Mouse (Mus musculus) embryonic facial prominence, embryonic 14.5 days (tissue): ENCODE data around the gene Sertad1. TPM values are rescaled to one million over a fixed set of nuclear protein-coding genes. Genes with fewer than 3 reads are reported as not detected.
"Not testable (repeated sequence)": the region's sequence is repeated elsewhere in the genome, so short reads cannot be mapped to it uniquely, and the experiment has no call there.

Experiments used
- ATAC-seq: fragments of 200-750 bp; cut with Nextera tagmentation; 2 replicates; pipeline ENCODE4 v1.8.0; 2017; ENCODE audit warnings: low read depth, moderate number of reproducible peaks, moderate TSS enrichment
- DNase-seq: peaks from one replicate; pipeline ENCODE4 v3.0.0-alpha.2; 2015; ENCODE audit warnings: low spot score
- H3K27ac ChIP-seq: fragments of 300-500 bp; sonication (generic); replicated peaks from 2 replicates; pipeline ENCODE4 v1.5.1; 2014; ENCODE audit warnings: low read depth, mild to moderate bottlenecking, low read length, moderate library complexity
- H3K27me3 ChIP-seq: fragments of 300-500 bp; sonication (generic); replicated peaks from 2 replicates; pipeline ENCODE4 v1.6.1; 2014; ENCODE audit warnings: low read length; ENCODE audit not compliant: control insufficient read depth, insufficient read depth
- H3K36me3 ChIP-seq: fragments of 300-500 bp; sonication (generic); 2 replicates; pipeline ENCODE4 v1.6.1; 2014; ENCODE audit warnings: low read length, mixed read lengths; ENCODE audit not compliant: control insufficient read depth, insufficient read depth
- H3K4me1 ChIP-seq: fragments of 300-500 bp; sonication (generic); 2 replicates; pipeline ENCODE4 v1.6.1; 2014; ENCODE audit warnings: antibody characterized with exemption, low read length; ENCODE audit not compliant: control insufficient read depth, insufficient read depth
- H3K4me2 ChIP-seq: fragments of 300-500 bp; sonication (generic); 2 replicates; pipeline ENCODE4 v1.6.1; 2014; ENCODE audit warnings: low read depth, mild to moderate bottlenecking, low read length, moderate library complexity, mixed read lengths
- H3K4me3 ChIP-seq: fragments of 300-500 bp; sonication (generic); 2 replicates; pipeline ENCODE4 v1.5.1; 2014; ENCODE audit warnings: low read depth, mild to moderate bottlenecking, low read length
- H3K9ac ChIP-seq: fragments of 300-500 bp; sonication (generic); 2 replicates; pipeline ENCODE4 v1.6.1; 2014; ENCODE audit warnings: low read depth, mild to moderate bottlenecking, low read length, moderate library complexity, mixed read lengths
- H3K9me3 ChIP-seq: fragments of 300-500 bp; sonication (generic); 2 replicates; pipeline ENCODE4 v1.6.1; 2016; ENCODE audit warnings: low read length; ENCODE audit not compliant: control insufficient read depth
- WGBS: fragments of 180-500 bp; shearing (Covaris S2); extraction: QIAGEN DNeasy Blood & Tissue Kit; methylation state at CpG from one replicate; pipeline ENCODE4 v1.1.7; 2014; 5-methylcytosine and 5-hydroxymethylcytosine counted together
- polyA plus RNA-seq: library from polyadenylated mRNA; unstranded; fragments of >200 nt; fragmentation: Nextera tagmentation; extraction: Ambion mirVana; gene quantifications from 2 replicates; pipeline ENCODE4 v1.2.1, GENCODE M21; 2014

The Sertad1 gene
- polyA plus RNA-seq, 1 experiment from 2014 or later = 34.7 TPM

GRCm38 (mm10) chr7:27489270-27489869 is 2.7 kb downstream of the Sertad1 start:
- H3K4me2 ChIP-seq = 0 out of 2 replicates have a peak overlapping the region, but pooled peaks have one; percentile 62
- peaks cover 18% of the 10 kb centered on the region for H3K4me1 ChIP-seq

GRCm38 (mm10) chr7:27490227-27490542 is 3.5 kb downstream of the Sertad1 start:
- no peaks in the 10 kb centered on the region for H3K9me3 ChIP-seq
- peaks cover 18% of the 10 kb centered on the region for H3K4me1 ChIP-seq
- WGBS = 26% methylated on average over 4 of the region's 4 CpGs
- peak overlapping the region; percentile 62 for H3K4me2 ChIP-seq
- H3K27ac ChIP-seq = peak overlapping the region; percentile 93
- peak overlapping the region; percentile 62 for H3K9ac ChIP-seq
- H3K36me3 ChIP-seq = peaks cover 11% of the 10 kb centered on the region
- ATAC-seq (no peak), DNase-seq (no peak)
- H3K4me3 ChIP-seq = peak overlapping the region; percentile 37
- H3K27me3 ChIP-seq = no peaks in the 10 kb centered on the region

More at GRCm38 (mm10) chr7:27489270-27489869, 2.7 kb downstream of the Sertad1 start:
- Histone ChIP-seq H3K9me3 (no peaks in the 10 kb centered on the region), H3K27me3 (no peaks in the 10 kb centered on the region), H3K4me3 (no peak overlapping the region), H3K9ac (no peak overlapping the region), H3K27ac (peak overlapping the region; percentile 93), H3K36me3 (peaks cover 11% of the 10 kb centered on the region)
- WGBS = 93% methylated on average over 22 of the region's 25 CpGs
- ATAC-seq = no peak
- no peak for DNase-seq

GRCm38 (mm10) chr7:27490543-27491329 is 4.0 kb downstream of the Sertad1 start:
- peak overlapping the region; percentile 62 for H3K4me2 ChIP-seq
- no peaks in the 10 kb centered on the region for H3K27me3 ChIP-seq
- H3K27ac ChIP-seq = peak overlapping the region; percentile 93
- peaks cover 11% of the 10 kb centered on the region for H3K36me3 ChIP-seq
- peaks cover 18% of the 10 kb centered on the region for H3K4me1 ChIP-seq
- H3K9me3 ChIP-seq = no peaks in the 10 kb centered on the region
- peak; percentile 62 for ATAC-seq
- peak overlapping the region; percentile 37 for H3K4me3 ChIP-seq
- peak; percentile 94 for DNase-seq
- peak overlapping the region; percentile 62 for H3K9ac ChIP-seq
- WGBS = 3% methylated on average over 25 of the region's 33 CpGs

DNA sequence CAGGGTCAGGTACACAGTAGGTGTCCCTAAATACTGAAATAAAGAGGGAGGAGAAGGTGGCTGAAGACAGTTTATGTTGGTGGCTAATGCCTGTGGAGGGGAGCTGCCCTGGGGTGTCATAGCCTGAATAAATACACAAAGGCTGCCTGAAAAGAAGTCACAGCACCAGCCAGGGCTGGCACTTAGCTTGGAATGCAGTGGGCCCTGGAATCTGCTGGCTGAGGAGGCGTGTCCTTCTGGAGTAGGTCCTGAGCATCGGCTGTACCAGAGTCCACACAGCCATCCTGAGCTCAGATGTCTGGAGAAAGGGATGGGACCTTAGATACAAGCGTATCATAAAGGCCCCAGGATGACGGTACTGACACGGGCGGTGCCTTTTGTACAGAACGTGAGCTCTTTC is 5.1 kb downstream of the Sertad1 start:
- Histone ChIP-seq H3K9me3 (no peaks in the 10 kb centered on the region), H3K27me3 (no peaks in the 10 kb centered on the region), H3K4me3 (no peak overlapping the region), H3K27ac (no peak overlapping the region; the same call in 1 of the 2 replicates), H3K4me1 (peaks cover 18% of the 10 kb centered on the region), H3K9ac (no peak overlapping the region), H3K36me3 (peaks cover 11% of the 10 kb centered on the region), H3K4me2 (no peak overlapping the region)
- WGBS = 73% methylated on average over 7 of the region's 7 CpGs
- ATAC-seq (no peak), DNase-seq (peak; percentile 13)

GRCm38 (mm10) chr7:27493022-27493421 is 6.3 kb downstream of the Sertad1 start:
- DNase-seq (no peak), ATAC-seq (no peak)
- H3K9ac ChIP-seq = no peak overlapping the region
- H3K27me3 ChIP-seq = no peaks in the 10 kb centered on the region
- H3K36me3 ChIP-seq = peaks cover 11% of the 10 kb centered on the region
- H3K4me2 ChIP-seq = no peak overlapping the region
- no peak overlapping the region for H3K27ac ChIP-seq
- H3K4me1 ChIP-seq = peaks cover 16% of the 10 kb centered on the region
- no peak overlapping the region for H3K4me3 ChIP-seq
- no peaks in the 10 kb centered on the region for H3K9me3 ChIP-seq
- 74% methylated on average over 3 of the region's 3 CpGs for WGBS

GRCm38 (mm10) chr7:27493450-27493849 is 6.7 kb downstream of the Sertad1 start:
- ATAC-seq = no peak
- WGBS = 83% methylated on average over 5 of the region's 5 CpGs
- H3K27ac ChIP-seq = no peak overlapping the region

DNA sequence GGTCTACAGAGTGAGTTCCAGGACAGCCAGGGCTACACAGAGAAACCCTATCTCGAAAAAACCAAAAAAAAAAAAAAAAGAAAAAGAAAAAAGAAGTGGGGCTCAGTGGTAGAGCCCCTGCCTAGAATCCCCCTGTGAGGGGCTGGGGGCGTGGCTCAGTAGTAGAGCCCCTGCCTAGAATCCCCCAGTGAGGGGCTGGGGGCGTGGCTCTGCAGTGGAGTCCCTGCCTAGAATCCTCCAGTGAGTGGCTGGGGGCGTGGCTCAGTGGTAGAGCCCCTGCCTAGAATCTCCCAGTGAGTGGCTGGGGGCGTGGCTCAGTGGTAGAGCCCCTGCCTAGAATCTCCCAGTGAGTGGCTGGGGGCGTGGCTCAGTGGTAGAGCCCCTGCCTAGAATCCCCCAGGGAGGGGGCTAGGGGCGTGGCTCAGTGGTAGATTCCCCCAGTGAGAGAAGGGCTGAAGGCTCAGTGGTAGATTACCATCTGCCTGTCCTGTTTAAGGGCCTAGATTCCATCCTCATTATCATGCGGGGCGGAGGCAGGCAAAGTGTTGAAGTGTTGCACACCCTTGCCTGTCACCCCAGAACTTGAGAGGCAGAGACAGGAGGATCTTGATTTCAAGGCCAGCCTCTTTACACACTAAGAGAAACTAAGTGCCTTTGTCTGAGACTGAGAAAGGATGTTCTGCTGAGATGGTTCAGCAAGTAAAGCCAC is 8.1 kb downstream of the Sertad1 start:
- not testable (repeated sequence) for H3K9ac ChIP-seq, H3K9me3 ChIP-seq, H3K27me3 ChIP-seq, DNase-seq, H3K4me3 ChIP-seq, H3K27ac ChIP-seq, H3K36me3 ChIP-seq, ATAC-seq, H3K4me2 ChIP-seq
- 94% methylated on average over 6 of the region's 9 CpGs for WGBS
- peaks cover 12% of the 10 kb centered on the region for H3K4me1 ChIP-seq

More at GRCm38 (mm10) chr7:27493450-27493849, 6.7 kb downstream of the Sertad1 start:
- no peak overlapping the region for H3K9ac ChIP-seq
- H3K4me2 ChIP-seq = no peak overlapping the region
- no peaks in the 10 kb centered on the region for H3K9me3 ChIP-seq
- H3K4me1 ChIP-seq = peaks cover 12% of the 10 kb centered on the region
- peaks cover 11% of the 10 kb centered on the region for H3K36me3 ChIP-seq
- no peaks in the 10 kb centered on the region for H3K27me3 ChIP-seq
- no peak overlapping the region for H3K4me3 ChIP-seq
- DNase-seq = no peak

DNA sequence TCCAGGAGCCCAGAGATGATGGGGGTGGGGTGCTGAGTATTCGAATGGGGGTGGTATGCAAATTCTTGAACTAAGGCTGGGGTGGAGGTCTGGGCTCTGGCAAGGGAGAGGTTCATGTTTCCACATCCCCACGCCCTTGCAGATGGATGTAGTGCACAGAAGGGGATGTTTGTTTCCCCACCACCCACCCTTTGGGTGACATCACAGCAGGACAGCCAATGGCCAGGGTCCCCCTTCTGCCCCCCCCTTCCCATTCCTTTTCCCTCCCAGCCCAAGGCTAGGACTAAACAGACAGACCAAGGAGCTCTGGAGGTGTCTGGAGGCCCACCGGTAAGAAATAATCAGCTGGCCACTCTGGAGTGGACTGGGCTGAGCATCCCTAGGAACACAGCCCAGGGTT is 12.3 kb downstream of the Sertad1 start, which contains the start of gene Prx:
Gene Prx (plus strand): TSS at position 289 of the 400 bp plus-strand sequence.
- Histone ChIP-seq H3K4me3 (no peak within 1 kb of the TSS), H3K9ac (no peak within 1 kb of the TSS), H3K27me3 (no peaks in the 10 kb centered on the region), H3K36me3 (no peaks in the 10 kb centered on the region), H3K27ac (no peak within 1 kb of the TSS), H3K4me2 (no peak within 1 kb of the TSS), H3K9me3 (no peaks in the 10 kb centered on the region), H3K4me1 (no peaks in the 10 kb centered on the region)
- WGBS = 20% methylated on average over 3 of the region's 3 CpGs
- DNase-seq (peak; percentile 20), ATAC-seq (peak; percentile 61; the same call in 1 of the 2 replicates)
